Mouse (Mus musculus) macrophage (primary cell): ENCODE measurements at regions not wholly inside any gene's neighbourhood (a gene's known extent, or its start where the extent isn't known, plus 50 kb on each side); places are given as distances from the start of the nearest gene placed in this dataset.

Source experiments
- H3K27ac ChIP-seq: fragments of 350-480 bp; formaldehyde crosslinking; 2 replicates; pipeline ENCODE4 v1.9.0; 2021
- H3K36me3 ChIP-seq: fragments of 350-480 bp; formaldehyde crosslinking; 2 replicates; pipeline ENCODE4 v1.9.0; 2021; ENCODE audit errors: inconsistent target
- H3K4me3 ChIP-seq: fragments of 350-480 bp; formaldehyde crosslinking; 2 replicates; pipeline ENCODE4 v1.9.0; 2021; ENCODE audit errors: inconsistent target
- H3K79me2 ChIP-seq: fragments of 350-480 bp; formaldehyde crosslinking; 2 replicates; pipeline ENCODE4 v1.9.0; 2021; ENCODE audit errors: inconsistent target
- WGBS: methylation state at CpG from one replicate; pipeline ENCODE4 v1.1.7; 2026; ENCODE audit warnings: inconsistent platforms; ENCODE audit not compliant: missing documents; 5-methylcytosine and 5-hydroxymethylcytosine counted together

DNA sequence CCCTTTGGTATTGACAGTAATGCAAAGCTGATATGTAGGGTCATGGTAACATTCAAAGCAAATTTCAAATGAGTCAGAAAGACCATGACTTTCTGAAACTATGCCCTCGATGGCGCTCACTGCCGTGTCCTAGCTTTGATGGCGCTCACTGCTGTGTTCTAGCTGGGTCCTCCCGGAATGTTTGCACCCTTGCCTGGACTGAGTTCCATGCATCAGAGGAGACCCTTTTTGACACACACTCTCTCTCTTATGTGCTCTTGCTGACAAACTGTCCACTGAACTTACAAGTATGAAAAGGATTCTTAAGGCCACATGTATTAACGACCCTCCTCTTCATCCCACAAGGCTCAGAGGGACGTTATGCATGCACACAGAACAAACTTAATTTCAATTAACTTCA lies 94.1 kb downstream of the Dad1 start:
- Histone ChIP-seq H3K79me2 (no peaks in the 10 kb centered on the region), H3K27ac (no peak overlapping the region), H3K4me3 (no peak overlapping the region), H3K36me3 (no peaks in the 10 kb centered on the region)
- 93% methylated on average over 7 of the region's 7 CpGs for WGBS

DNA sequence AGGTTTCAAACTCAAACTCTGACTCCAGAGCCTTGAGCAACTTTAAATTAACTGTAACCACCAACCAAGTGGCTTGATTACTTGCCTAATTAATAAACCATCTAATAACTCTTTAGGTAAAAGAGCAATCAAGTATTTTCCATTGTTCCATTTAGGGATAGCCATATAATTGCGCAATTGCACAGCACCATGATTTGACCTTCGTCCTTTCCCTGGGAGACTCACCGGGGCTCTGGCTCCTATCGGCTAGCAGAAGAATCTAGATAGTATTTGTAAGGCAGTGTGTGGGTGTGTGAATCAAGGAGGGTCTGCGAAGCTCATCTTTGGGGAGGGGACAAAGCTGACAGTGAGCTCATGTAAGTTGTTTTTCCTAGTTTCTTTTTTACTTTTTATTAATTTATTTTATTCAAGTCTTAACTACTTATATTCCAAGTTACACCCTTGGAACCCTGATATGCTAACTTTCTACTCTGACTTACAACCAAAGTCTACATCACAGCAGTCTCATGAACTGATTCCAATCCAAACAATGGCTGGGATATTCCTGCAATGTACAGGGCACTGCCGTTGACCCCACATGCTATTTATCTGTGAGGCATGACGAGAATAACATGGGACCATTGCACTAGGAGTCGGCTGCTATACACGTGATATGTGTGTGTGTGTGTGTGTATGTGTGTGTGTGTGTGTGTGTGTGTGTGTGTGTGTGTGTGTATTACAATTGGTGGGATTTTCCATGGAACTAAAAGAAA lies 95.5 kb downstream of the Dad1 start:
- 89% methylated on average over 8 of the region's 9 CpGs for WGBS
- Histone ChIP-seq H3K4me3 (no peak overlapping the region), H3K27ac (no peak overlapping the region)

DNA sequence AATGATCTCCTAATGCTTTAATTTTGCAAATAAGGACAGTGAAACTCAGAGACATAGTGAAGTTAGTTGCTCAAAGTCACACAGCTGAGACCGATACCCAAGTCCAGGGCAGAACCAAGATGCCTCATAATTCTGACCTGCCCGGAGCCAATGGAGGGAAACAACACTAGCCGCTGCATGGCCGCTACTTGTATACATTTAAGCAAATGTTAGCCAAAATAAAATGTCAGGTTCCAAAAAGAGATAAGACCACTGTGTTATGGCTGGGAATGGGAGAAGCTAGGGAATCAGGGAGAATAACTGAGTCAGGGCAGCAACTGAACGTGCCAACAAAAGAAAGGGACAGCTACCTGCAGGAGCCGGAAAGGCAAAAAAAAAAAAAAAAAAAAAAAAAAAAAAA lies 97.4 kb downstream of the Dad1 start:
- Histone ChIP-seq H3K4me3 (no peak overlapping the region), H3K79me2 (no peaks in the 10 kb centered on the region), H3K36me3 (no peaks in the 10 kb centered on the region), H3K27ac (no peak overlapping the region)
- WGBS, result 91% methylated on average over 6 of the region's 6 CpGs

More for the DNA sequence above, 95.5 kb downstream of the Dad1 start:
- Histone ChIP-seq H3K36me3 (no peaks in the 10 kb centered on the region), H3K79me2 (no peaks in the 10 kb centered on the region)

DNA sequence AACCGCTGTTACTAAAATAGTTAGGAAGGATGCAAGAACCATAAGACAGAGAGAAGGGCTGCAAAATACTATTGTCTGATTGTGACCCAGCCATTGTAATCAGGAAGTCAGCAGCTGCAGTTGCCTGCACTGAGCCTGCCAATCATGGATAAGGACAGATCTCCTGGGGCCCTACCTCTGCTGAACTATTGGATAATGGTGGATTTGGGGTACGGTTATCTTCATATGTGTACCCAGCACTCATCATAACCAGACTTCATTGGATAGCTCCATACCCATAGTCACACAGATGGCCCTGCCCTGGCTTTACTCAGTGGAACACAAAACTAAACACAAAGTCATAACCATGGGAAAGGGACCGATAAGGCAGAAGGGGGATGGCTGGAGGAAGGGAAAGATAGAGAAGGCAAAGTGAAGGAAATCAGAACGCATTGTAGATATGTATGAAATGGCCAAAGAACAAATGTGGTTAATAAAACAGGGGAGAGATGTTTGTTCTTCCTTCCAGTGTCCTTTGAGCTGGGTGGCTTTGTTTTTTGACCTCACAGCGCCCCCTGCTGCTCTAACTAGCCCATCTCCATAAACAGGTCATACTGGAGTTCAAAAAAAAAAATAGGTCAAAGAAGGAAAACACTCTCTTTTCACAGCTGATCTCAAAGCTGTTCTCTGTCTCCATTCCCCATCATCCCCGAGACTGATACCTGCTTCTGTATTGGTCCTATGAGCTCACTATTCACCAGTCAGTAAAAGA lies 101.2 kb downstream of the Dad1 start:
- Histone ChIP-seq H3K36me3 (no peaks in the 10 kb centered on the region), H3K27ac (no peak overlapping the region), H3K4me3 (no peak overlapping the region), H3K79me2 (no peaks in the 10 kb centered on the region)
- WGBS, result 47% methylated on average over 6 of the region's 6 CpGs

DNA sequence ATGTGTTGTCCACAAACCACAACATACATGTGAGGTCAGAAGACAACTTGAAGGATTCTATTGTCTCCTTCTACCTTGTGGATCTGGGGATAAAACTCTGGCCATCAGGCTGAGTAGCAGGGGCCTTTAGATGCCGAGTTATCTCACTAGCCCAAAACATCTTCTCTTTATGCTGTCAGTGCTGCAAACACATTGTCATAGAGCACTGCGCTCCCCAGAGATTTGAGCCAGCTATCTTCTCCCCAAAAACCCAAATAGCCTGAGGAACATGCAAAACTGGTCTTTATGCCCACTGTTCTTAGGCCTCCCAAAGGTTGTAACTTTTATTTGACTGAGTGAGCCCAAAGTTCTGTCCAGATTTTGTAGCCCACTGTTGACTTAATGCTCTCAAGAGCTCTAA lies 102.0 kb downstream of the Dad1 start:
- H3K27ac ChIP-seq, result no peak overlapping the region

DNA sequence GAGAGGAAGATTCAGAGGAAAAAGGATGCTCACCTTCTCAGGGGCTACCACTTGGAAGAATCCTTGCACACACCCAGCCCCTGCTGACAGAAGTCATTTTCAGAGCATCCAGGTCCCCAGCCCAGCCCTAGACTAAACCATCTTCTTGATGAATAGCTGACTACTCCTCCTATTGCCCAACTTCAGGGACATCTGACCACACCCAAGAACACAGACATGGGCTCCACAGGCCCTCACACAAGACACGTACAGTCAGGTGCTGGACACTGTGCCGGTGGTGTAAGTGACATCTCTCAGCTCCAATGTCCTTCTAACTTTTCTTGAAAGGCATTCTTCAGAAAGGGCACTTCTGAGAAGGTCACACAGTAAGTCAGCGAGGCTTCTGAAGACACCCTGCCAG lies 102.6 kb downstream of the Dad1 start:
- Histone ChIP-seq H3K4me3 (no peak overlapping the region), H3K79me2 (no peaks in the 10 kb centered on the region), H3K27ac (no peak overlapping the region), H3K36me3 (no peaks in the 10 kb centered on the region)
- WGBS, result 97% methylated on average over 3 of the region's 3 CpGs

More for the DNA sequence above, 102.0 kb downstream of the Dad1 start:
- Histone ChIP-seq H3K79me2 (no peaks in the 10 kb centered on the region), H3K36me3 (no peaks in the 10 kb centered on the region), H3K4me3 (no peak overlapping the region)
- WGBS, result 80% methylated on average over 2 of the region's 2 CpGs

DNA sequence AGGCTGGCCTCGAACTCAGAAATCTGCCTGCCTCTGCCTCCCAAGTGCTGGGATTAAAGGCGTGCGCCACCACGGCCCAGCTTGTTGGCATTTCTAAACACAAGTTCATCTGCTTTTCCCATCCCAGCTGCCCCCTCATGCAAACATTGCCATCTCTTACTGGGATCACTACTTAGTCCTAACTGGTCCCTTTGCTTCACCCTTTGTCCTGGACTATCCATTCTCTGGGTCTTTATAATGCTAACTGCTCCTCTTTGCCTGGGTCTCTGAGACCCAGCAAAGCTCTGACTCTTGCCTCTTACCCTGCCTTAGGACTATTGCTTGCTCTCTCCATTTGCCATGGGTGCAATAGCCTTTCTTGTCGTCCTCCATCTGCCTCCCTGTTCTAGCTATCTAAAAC lies 103.7 kb downstream of the Dad1 start:
- Histone ChIP-seq H3K4me3 (no peak overlapping the region), H3K27ac (no peak overlapping the region), H3K36me3 (no peaks in the 10 kb centered on the region), H3K79me2 (no peaks in the 10 kb centered on the region)
- WGBS, result 86% methylated on average over 4 of the region's 5 CpGs

DNA sequence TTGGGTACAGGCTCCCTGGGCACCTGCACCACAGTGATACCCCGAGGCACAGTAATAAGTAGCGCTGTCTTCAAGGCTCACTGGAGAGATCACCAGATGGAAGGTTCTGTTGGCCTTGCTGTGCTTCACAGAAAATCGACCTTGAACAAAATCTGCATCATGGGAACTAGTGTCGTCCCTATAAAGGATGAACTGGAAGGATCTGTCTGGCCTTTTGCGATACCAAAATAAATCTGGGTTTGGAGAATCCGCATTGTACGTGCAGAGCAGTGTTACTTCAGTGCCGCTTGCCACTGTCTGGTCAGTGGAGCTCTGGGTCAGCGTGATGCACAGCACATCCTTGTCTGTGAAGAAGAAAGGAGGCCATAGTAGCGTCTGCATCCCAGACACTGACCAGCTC lies 105.3 kb downstream of the Dad1 start:
- no peak overlapping the region for H3K27ac ChIP-seq
- WGBS, result 95% methylated on average over 10 of the region's 10 CpGs
- no peaks in the 10 kb centered on the region for H3K36me3 ChIP-seq
- H3K79me2 ChIP-seq, result no peaks in the 10 kb centered on the region
- H3K4me3 ChIP-seq, result no peak overlapping the region

DNA sequence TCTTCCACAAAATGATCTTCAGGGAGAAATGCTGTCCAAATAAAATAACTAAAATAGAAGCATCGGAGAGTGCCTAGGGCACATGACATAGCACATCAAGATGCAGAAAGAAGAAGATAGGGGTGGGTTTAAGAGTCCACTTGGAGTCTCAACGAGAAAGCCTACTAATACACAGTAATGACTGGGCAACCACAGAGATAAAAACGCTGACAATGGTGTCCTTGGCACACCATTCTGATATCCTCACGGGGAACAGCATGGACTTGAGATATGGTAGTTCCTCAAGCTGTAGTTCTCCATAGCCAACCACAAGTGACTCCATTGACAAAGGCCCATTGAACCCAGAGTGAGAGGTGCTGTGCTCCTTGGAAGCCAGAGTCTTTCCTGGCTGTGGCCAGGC lies 105.8 kb downstream of the Dad1 start:
- H3K27ac ChIP-seq, result no peak overlapping the region
- no peaks in the 10 kb centered on the region for H3K36me3 ChIP-seq
- WGBS, result 77% methylated on average over 4 of the region's 4 CpGs
- H3K4me3 ChIP-seq, result no peak overlapping the region
- H3K79me2 ChIP-seq, result no peaks in the 10 kb centered on the region

DNA sequence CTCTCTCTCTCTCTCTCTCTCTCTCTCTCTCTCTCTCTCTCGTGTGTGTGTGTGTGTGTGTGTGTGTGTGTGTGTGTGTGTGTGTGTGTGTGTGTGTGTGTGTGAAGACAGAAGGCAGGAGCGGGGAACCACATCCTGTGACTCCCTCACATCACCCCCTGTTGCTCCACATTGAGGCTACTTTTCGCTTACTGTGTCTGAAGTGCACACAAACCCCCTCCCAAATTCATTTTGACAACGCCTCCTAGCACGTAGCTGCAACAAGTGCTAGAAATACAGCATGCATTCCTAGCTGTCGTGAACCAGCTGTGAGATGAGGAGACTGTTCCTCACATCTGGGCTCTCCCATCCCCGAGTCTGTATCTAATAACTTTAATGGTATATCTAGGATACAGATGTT lies 106.4 kb downstream of the Dad1 start:
- 83% methylated on average over 6 of the region's 7 CpGs for WGBS
- H3K27ac ChIP-seq, result no peak overlapping the region

DNA sequence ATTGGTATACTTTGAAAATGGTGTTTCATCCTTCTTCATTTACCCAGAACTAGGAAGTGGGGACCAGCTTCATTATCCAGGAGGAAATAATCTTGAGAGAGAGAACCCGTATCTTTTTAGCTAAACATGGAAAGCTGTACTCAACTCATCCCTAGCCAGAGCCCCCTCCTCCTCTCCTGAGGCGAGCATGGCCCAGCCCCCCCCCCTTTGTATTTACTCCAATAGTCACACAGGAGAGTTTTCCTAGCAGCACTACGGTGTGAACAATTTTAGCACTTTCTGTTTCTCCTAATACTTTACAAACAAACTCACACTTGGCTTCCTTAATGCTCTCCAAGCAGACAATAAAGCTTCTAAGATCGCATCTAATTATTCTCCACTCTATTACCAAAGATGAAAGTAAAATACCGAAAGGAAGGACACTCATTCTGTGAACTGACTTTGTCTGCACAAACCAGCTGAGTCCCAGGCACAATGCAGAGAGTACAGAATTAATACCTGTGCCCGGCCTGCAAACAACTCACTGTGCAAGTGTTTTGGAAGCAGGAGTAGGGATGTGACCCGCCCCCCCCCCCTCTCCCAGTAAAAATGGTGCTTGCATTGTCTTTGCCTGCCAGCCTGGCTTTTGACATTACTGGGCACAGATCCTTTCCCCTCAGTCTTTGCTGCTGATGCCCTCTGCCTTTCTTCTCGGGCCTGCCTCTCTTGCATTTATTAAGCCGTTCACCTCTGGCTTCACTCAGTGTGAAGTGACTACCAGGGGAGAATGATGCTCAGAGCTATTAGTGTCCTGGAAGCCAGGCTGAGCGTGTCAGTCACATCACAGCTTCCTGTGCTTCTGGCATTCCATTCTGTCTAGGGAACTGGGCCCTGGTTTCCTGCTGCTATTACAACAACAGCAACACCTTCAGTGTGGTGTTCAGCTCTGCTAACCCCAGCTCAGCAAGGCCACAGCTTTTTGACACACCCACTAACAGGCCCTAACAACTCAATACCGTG lies 107.9 kb downstream of the Dad1 start:
- WGBS, result 72% methylated on average over 10 of the region's 11 CpGs
- no peak overlapping the region for H3K27ac ChIP-seq

More for the DNA sequence above, 106.4 kb downstream of the Dad1 start:
- Histone ChIP-seq H3K79me2 (no peaks in the 10 kb centered on the region), H3K4me3 (no peak overlapping the region), H3K36me3 (no peaks in the 10 kb centered on the region)

DNA sequence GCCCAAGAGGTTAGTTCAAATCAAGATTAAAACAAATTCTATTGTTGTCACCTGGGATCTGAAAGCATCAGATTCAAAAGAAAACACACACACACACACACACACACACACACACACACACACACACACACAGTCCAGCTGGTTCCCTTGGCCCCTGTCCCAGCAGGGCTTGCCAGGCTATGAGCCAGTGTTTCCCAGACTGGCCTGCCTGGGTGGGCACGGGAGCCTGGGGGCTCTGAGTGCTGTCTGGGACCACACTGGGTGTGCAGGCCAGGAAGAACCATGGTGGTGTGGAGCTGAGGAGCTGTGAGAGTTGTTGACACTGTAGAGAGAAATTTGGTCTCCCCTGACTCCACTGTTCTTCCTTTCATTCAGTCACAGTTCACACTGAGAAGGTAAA lies 110.1 kb downstream of the Dad1 start:
- no peaks in the 10 kb centered on the region for H3K36me3 ChIP-seq
- WGBS, result 92% methylated on average over 1 of the region's 1 CpGs
- no peak overlapping the region for H3K27ac ChIP-seq
- no peak overlapping the region for H3K4me3 ChIP-seq
- H3K79me2 ChIP-seq, result no peaks in the 10 kb centered on the region

More for the DNA sequence above, 107.9 kb downstream of the Dad1 start:
- Histone ChIP-seq H3K79me2 (no peaks in the 10 kb centered on the region), H3K36me3 (no peaks in the 10 kb centered on the region), H3K4me3 (no peak overlapping the region)

DNA sequence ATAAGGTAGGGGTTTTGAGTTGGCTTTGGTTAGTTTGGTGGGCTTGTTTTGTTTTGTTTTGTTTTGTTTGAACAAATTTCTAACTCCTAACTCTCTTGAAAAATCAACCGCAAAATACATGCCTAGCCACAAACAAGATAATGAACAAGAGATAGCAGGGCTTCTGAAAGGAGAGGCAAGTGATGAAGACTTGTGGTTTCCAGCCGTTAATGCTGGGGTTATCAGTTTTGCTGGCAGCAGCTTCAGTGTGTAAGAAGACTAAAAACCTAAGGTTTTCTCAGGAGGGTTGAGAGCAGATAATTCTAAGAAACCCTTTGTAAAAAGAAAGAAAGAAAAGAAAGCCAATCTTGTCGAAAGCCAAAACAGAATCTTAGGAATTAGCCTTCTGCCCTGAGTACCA lies 115.6 kb downstream of the Dad1 start:
- Histone ChIP-seq H3K27ac (no peak overlapping the region), H3K4me3 (no peak overlapping the region), H3K36me3 (no peaks in the 10 kb centered on the region), H3K79me2 (no peaks in the 10 kb centered on the region)
- 80% methylated on average over 2 of the region's 3 CpGs for WGBS

DNA sequence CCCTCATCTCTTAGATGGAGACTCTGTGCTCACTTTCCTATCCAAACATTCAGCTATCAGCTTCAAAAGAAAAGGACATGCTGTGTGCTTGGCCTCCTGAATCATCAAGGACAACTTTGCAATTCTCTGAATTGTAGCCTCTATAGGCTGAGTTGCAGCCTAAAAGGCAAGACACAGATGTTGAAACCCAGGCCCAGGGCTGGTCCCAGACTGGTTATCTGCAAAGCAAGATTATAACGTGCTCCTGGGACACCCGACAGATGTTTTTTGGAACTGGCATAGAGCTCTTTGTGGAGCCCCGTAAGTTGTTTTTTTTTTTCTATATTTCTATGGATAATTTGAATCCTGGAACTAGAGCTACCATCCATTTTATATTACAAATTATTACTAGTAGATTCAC lies 117.4 kb downstream of the Dad1 start:
- Histone ChIP-seq H3K27ac (no peak overlapping the region), H3K79me2 (no peaks in the 10 kb centered on the region), H3K4me3 (no peak overlapping the region), H3K36me3 (no peaks in the 10 kb centered on the region)
- WGBS, result 93% methylated on average over 3 of the region's 3 CpGs
